7 mouse cellular contexts compared by ENCODE assay signal in the genomic region with DNA sequence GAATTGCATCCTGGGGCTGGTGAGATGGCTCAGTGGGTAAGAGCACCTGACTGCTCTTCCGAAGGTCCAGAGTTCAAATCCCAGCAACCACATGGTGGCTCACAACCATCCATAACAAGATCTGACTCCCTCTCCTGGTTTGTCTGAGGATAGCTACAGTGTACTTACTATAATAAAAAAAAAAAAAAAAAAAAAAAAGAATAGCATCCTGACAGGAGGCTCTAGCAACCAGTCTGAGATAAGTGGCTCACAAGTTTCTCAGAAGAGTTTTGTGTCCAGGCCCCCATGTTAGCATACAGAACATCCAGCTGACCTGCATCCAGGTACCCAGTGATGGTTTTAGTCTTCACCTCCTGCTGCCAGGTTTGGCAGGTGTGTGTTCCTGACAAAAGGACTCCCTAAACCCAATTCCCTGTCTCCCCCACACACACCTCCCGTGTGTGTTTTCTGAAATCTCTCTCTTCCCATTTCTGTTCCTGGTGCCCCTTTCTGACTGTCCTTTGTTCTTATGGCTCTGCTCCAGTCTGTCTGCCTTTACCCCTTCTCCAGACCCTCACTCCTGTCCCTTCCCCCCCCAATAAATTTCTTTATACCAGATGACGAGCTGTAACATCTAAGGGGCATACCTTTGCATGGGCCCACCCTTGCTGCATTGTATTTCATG. TPM values are rescaled to one million over a fixed set of nuclear protein-coding genes. Genes with fewer than 3 reads are reported as not detected.
DNase-seq lines count a peak whose midpoint lies in the region; ATAC-seq lines count a peak whose summit lies in the region.

No protein-coding gene starts in this region.

- H3K27ac ChIP-seq in lung, embryonic 16.5 days (ENCODE audit: low read length), result peak overlapping the region; percentile 100
- peak overlapping the region; percentile 100 for H3K27ac ChIP-seq in embryonic facial prominence, embryonic 14.5 days (replicated peaks; ENCODE audit: low read depth, low read length)
- peak overlapping the region; percentile 100 for H3K27ac ChIP-seq in neural tube, embryonic 13.5 days (replicated peaks)

- peak overlapping the region; percentile 72 for H3K9ac ChIP-seq in lung, embryonic 16.5 days (ENCODE audit: low read length)
- peak overlapping the region; percentile 100 for H3K9ac ChIP-seq in embryonic facial prominence, embryonic 14.5 days (ENCODE audit: low read depth, low read length)
- H3K9ac ChIP-seq in neural tube, embryonic 13.5 days, result peak overlapping the region; percentile 100

- H3K4me2 ChIP-seq in lung, embryonic 16.5 days (ENCODE audit: low read depth, low read length), result peak overlapping the region; percentile 80
- H3K4me2 ChIP-seq in embryonic facial prominence, embryonic 14.5 days (ENCODE audit: low read depth, low read length), result peak overlapping the region; percentile 74
- H3K4me2 ChIP-seq in neural tube, embryonic 13.5 days, result peak overlapping the region; percentile 77

- peaks cover 7% of the 10 kb centered on the region for H3K4me1 ChIP-seq in lung, embryonic 16.5 days (replicated peaks; ENCODE audit: control insufficient read depth, insufficient read depth, low read length)
- H3K4me1 ChIP-seq in embryonic facial prominence, embryonic 14.5 days (ENCODE audit: control insufficient read depth, insufficient read depth, low read length), result peaks cover 4% of the 10 kb centered on the region
- H3K4me1 ChIP-seq in neural tube, embryonic 13.5 days (replicated peaks), result peaks cover 14% of the 10 kb centered on the region

- no peaks in the 10 kb centered on the region for H3K36me3 ChIP-seq in lung, embryonic 16.5 days (ENCODE audit: control insufficient read depth, insufficient read depth, low read length)
- no peaks in the 10 kb centered on the region for H3K36me3 ChIP-seq in embryonic facial prominence, embryonic 14.5 days (ENCODE audit: control insufficient read depth, insufficient read depth, low read length)
- no peaks in the 10 kb centered on the region for H3K36me3 ChIP-seq in neural tube, embryonic 13.5 days

- no peak for ATAC-seq in lung, embryonic 16.5 days (ENCODE audit: low read depth)
- no peak for ATAC-seq in embryonic facial prominence, embryonic 14.5 days (ENCODE audit: low read depth)
- ATAC-seq in neural tube, embryonic 13.5 days (ENCODE audit: low read depth), result no peak

- H3K9me3 ChIP-seq in lung, embryonic 16.5 days (ENCODE audit: control insufficient read depth, low read length), result no peaks in the 10 kb centered on the region
- H3K9me3 ChIP-seq in embryonic facial prominence, embryonic 14.5 days (ENCODE audit: control insufficient read depth, low read length), result no peaks in the 10 kb centered on the region
- no peaks in the 10 kb centered on the region for H3K9me3 ChIP-seq in neural tube, embryonic 13.5 days

- no peak for DNase-seq in lung, adult 18-20 months
- DNase-seq in embryonic facial prominence, embryonic 14.5 days (ENCODE audit: low spot score), result no peak
- peak; percentile 61 for DNase-seq in induced T-regulatory cell, adult 2 months (ENCODE audit: low read depth)
- DNase-seq in spleen, postnatal 10 days (ENCODE audit: low spot score in 2 of 2), result no peak
- no peak for DNase-seq in retina, embryonic 14.5 days (ENCODE audit: low spot score)

- 37% methylated on average over 3 of the region's 3 CpGs for WGBS in lung, embryonic 16.5 days
- 60% methylated on average over 3 of the region's 3 CpGs for WGBS in embryonic facial prominence, embryonic 14.5 days
- 41% methylated on average over 3 of the region's 3 CpGs for WGBS in neural tube, embryonic 13.5 days

- peak overlapping the region; percentile 93 for H3K4me3 ChIP-seq in lung, embryonic 16.5 days (ENCODE audit: low read length)
- peak overlapping the region; percentile 88 for H3K4me3 ChIP-seq in embryonic facial prominence, embryonic 14.5 days (ENCODE audit: low read depth, low read length)
- H3K4me3 ChIP-seq in neural tube, embryonic 13.5 days, result peak overlapping the region; percentile 93

- no peaks in the 10 kb centered on the region for H3K27me3 ChIP-seq in lung, embryonic 16.5 days (ENCODE audit: control insufficient read depth, insufficient read depth, low read depth, low read length)
- H3K27me3 ChIP-seq in embryonic facial prominence, embryonic 14.5 days (replicated peaks; ENCODE audit: control insufficient read depth, insufficient read depth, low read length), result no peaks in the 10 kb centered on the region
- H3K27me3 ChIP-seq in neural tube, embryonic 13.5 days, result no peaks in the 10 kb centered on the region

RNA-seq across cellular contexts. Expression of gene Zc3h4, which starts 2.2 kb away (rescaled TPM):
- 13.1 and 13.2 TPM in 2 replicates for polyA plus RNA-seq in lung, embryonic 16.5 days (2015; fragmentation: Nextera tagmentation; extraction: Ambion mirVana)
- 12.1 and 13.3 TPM in 2 replicates for polyA plus RNA-seq in embryonic facial prominence, embryonic 14.5 days (2014; fragmentation: Nextera tagmentation; extraction: Ambion mirVana)
- 16.8 and 19.9 TPM in 2 replicates for polyA plus RNA-seq in neural tube, embryonic 13.5 days (2015; fragmentation: Nextera tagmentation; extraction: Ambion mirVana)

RNA-seq across cellular contexts. Expression of gene Sae1, which starts 10.9 kb away (rescaled TPM):
- polyA plus RNA-seq in lung, embryonic 16.5 days (2015; fragmentation: Nextera tagmentation; extraction: Ambion mirVana), result 281 and 310 TPM in 2 replicates
- polyA plus RNA-seq in embryonic facial prominence, embryonic 14.5 days (2014; fragmentation: Nextera tagmentation; extraction: Ambion mirVana), result 232 and 287 TPM in 2 replicates
- 264 and 281 TPM in 2 replicates for polyA plus RNA-seq in neural tube, embryonic 13.5 days (2015; fragmentation: Nextera tagmentation; extraction: Ambion mirVana)

RNA-seq across cellular contexts. Expression of gene Tmem160, which starts 54.1 kb away (rescaled TPM):
- polyA plus RNA-seq in lung, embryonic 16.5 days (2015; fragmentation: Nextera tagmentation; extraction: Ambion mirVana), result 34.8 and 39.1 TPM in 2 replicates
- polyA plus RNA-seq in embryonic facial prominence, embryonic 14.5 days (2014; fragmentation: Nextera tagmentation; extraction: Ambion mirVana), result 49.5 and 54.5 TPM in 2 replicates
- 54.6 and 59.0 TPM in 2 replicates for polyA plus RNA-seq in neural tube, embryonic 13.5 days (2015; fragmentation: Nextera tagmentation; extraction: Ambion mirVana)
